Mouse (Mus musculus) neural tube, embryonic 11.5 days (tissue): ENCODE measurements around the gene Bcam. TPM values are rescaled to one million over a fixed set of nuclear protein-coding genes. Genes with fewer than 3 reads are reported as not detected.
A peak's percentile ranks its signal among the peaks of the same experiment; 100 is the strongest.

ENCODE experiments used
- ATAC-seq: fragments of 200-750 bp; cut with Nextera tagmentation; 2 replicates; pipeline ENCODE4 v1.8.0; 2017; ENCODE audit warnings: moderate number of reproducible peaks, mild to moderate bottlenecking, moderate TSS enrichment, moderate library complexity; ENCODE audit not compliant: insufficient read depth, low FRiP score, low TSS enrichment
- DNase-seq: peaks from one replicate; pipeline ENCODE4 v3.0.0-alpha.2; 2015; ENCODE audit warnings: low spot score
- H3K27ac ChIP-seq: fragments of 300-500 bp; sonication (generic); 2 replicates; pipeline ENCODE4 v1.5.1; 2014; ENCODE audit warnings: low read depth, mild to moderate bottlenecking, low read length
- H3K27me3 ChIP-seq: fragments of 300-500 bp; sonication (generic); 2 replicates; pipeline ENCODE4 v1.6.1; 2014; ENCODE audit warnings: mild to moderate bottlenecking, low read length, mixed read lengths; ENCODE audit not compliant: control insufficient read depth, insufficient read depth
- H3K36me3 ChIP-seq: fragments of 300-500 bp; sonication (generic); 2 replicates; pipeline ENCODE4 v1.6.1; 2014; ENCODE audit warnings: mild to moderate bottlenecking, low read length, moderate library complexity, mixed read lengths; ENCODE audit not compliant: control insufficient read depth, insufficient read depth
- H3K4me1 ChIP-seq: fragments of 300-500 bp; sonication (generic); 2 replicates; pipeline ENCODE4 v1.6.1; 2014; ENCODE audit warnings: low read length, mixed read lengths; ENCODE audit not compliant: control insufficient read depth, insufficient read depth
- H3K4me2 ChIP-seq: fragments of 300-500 bp; sonication (generic); 2 replicates; pipeline ENCODE4 v1.6.1; 2014; ENCODE audit warnings: low read depth, mild to moderate bottlenecking, moderate library complexity
- H3K4me3 ChIP-seq: fragments of 300-500 bp; sonication (generic); 2 replicates; pipeline ENCODE4 v1.5.1; 2014; ENCODE audit warnings: low read depth, low read length
- H3K9ac ChIP-seq: fragments of 300-500 bp; sonication (generic); 2 replicates; pipeline ENCODE4 v1.6.1; 2014; ENCODE audit warnings: mild to moderate bottlenecking, low read length
- H3K9me3 ChIP-seq: fragments of 300-500 bp; sonication (generic); 2 replicates; pipeline ENCODE4 v1.6.1; 2016; ENCODE audit warnings: low read length; ENCODE audit not compliant: control insufficient read depth
- WGBS: fragments of 180-500 bp; shearing (Covaris S2); extraction: QIAGEN DNeasy Blood & Tissue Kit; methylation state at CpG from one replicate; pipeline ENCODE4 v1.1.7; 2014; 5-methylcytosine and 5-hydroxymethylcytosine counted together
- polyA plus RNA-seq: library from polyadenylated mRNA; unstranded; fragments of >200 nt; fragmentation: Nextera tagmentation; extraction: Ambion mirVana; gene quantifications from 2 replicates; pipeline ENCODE4 v1.2.1, GENCODE M21; 2014

Bcam gene
- 21.1 and 21.7 TPM in 2 replicates for polyA plus RNA-seq

GRCm38 (mm10) chr7:19770984-19771391 is at the start of gene Bcam:
Gene Bcam, minus strand, starts transcription at chr7:19771016.
- Histone ChIP-seq H3K4me2 (peak within 1 kb of the TSS; percentile 66), H3K36me3 (no peaks in the 10 kb centered on the region), H3K27ac (no peak within 1 kb of the TSS), H3K9ac (peak within 1 kb of the TSS; percentile 47), H3K4me3 (peak within 1 kb of the TSS; percentile 35), H3K4me1 (peaks cover 5% of the 10 kb centered on the region; the same call in 1 of the 2 replicates), H3K27me3 (peaks cover 19% of the 10 kb centered on the region; the same call in 1 of the 2 replicates), H3K9me3 (no peaks in the 10 kb centered on the region)
- peak; percentile 31; the same call in 1 of the 2 replicates for ATAC-seq
- peak; percentile 37 for DNase-seq
- 2% methylated on average over 9 of the region's 9 CpGs for WGBS

DNA sequence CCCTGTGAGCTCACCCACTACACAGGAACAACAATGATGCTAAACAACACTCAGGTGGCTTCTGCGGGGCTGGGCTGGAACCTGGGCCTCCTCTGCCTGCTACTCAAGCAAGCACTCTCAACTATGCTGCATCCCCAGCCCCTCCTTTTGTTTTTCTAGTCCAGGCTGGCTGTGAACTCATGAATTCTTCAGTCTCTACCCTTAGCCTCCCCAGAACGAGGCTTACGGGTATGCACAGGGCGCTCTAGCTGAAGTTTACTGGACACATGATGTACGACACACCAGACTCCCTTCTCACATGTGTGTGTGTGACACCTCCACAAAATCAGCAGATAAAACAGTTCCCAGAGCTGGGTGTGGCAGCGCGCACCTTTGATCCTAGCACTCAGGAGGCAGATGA is 48.1 kb upstream of the Bcam start:
- H3K27me3 ChIP-seq, result peaks cover 43% of the 10 kb centered on the region
- H3K9ac ChIP-seq, result no peak overlapping the region
- DNase-seq, result no peak
- no peak for ATAC-seq
- H3K27ac ChIP-seq, result no peak overlapping the region
- no peak overlapping the region for H3K4me3 ChIP-seq
- H3K4me1 ChIP-seq, result peaks cover 10% of the 10 kb centered on the region; the same call in 1 of the 2 replicates
- WGBS, result 84% methylated on average over 7 of the region's 7 CpGs
- H3K36me3 ChIP-seq, result no peaks in the 10 kb centered on the region
- no peak overlapping the region for H3K4me2 ChIP-seq
- H3K9me3 ChIP-seq, result peaks cover 4% of the 10 kb centered on the region; the same call in 1 of the 2 replicates

GRCm38 (mm10) chr7:19818440-19818839 is 47.6 kb upstream of the Bcam start:
- Histone ChIP-seq H3K27me3 (peaks cover 38% of the 10 kb centered on the region), H3K36me3 (no peaks in the 10 kb centered on the region), H3K4me2 (no peak overlapping the region), H3K4me3 (no peak overlapping the region), H3K4me1 (peaks cover 10% of the 10 kb centered on the region; the same call in 1 of the 2 replicates), H3K9ac (no peak overlapping the region), H3K27ac (no peak overlapping the region), H3K9me3 (peaks cover 4% of the 10 kb centered on the region; the same call in 1 of the 2 replicates)
- WGBS, result 73% methylated on average over 5 of the region's 5 CpGs
- ATAC-seq (no peak), DNase-seq (no peak)

- WGBS, result 7% methylated on average over 15 of the region's 15 CpGs
- Histone ChIP-seq H3K4me1 (peaks cover 10% of the 10 kb centered on the region; the same call in 1 of the 2 replicates), H3K27me3 (peaks cover 33% of the 10 kb centered on the region), H3K4me3 (no peak overlapping the region), H3K4me2 (peak overlapping the region; percentile 51), H3K36me3 (no peaks in the 10 kb centered on the region), H3K27ac (no peak overlapping the region), H3K9me3 (peaks cover 4% of the 10 kb centered on the region; the same call in 1 of the 2 replicates), H3K9ac (no peak overlapping the region)
- ATAC-seq, result peak; percentile 62; the same call in 1 of the 2 replicates
- peak; percentile 66 for DNase-seq
These were observed 46.7 kb upstream of the Bcam start for GRCm38 (mm10) chr7:19817382-19818105.

- peak; percentile 49; the same call in 1 of the 2 replicates for ATAC-seq
- H3K9ac ChIP-seq, result peak overlapping the region; percentile 39
- H3K27ac ChIP-seq, result no peak overlapping the region
- H3K27me3 ChIP-seq, result peaks cover 29% of the 10 kb centered on the region
- WGBS, result under 1% methylated on average over 24 of the region's 28 CpGs
- no peaks in the 10 kb centered on the region for H3K36me3 ChIP-seq
- peak; percentile 79 for DNase-seq
- H3K4me3 ChIP-seq, result peak overlapping the region; percentile 31
- peaks cover 4% of the 10 kb centered on the region; the same call in 1 of the 2 replicates for H3K9me3 ChIP-seq
- H3K4me1 ChIP-seq, result 0 out of 2 replicates have a peak, but pooled peaks cover 7% of the 10 kb centered on the region
- H3K4me2 ChIP-seq, result peak overlapping the region; percentile 51
These were observed 45.5 kb upstream of the Bcam start for GRCm38 (mm10) chr7:19816224-19816771.

- Histone ChIP-seq H3K27ac (no peak overlapping the region), H3K27me3 (peaks cover 31% of the 10 kb centered on the region)
- ATAC-seq, result 0 out of 2 replicates have a peak, but pooled peaks have one; percentile 5
These were observed 44.7 kb upstream of the Bcam start for GRCm38 (mm10) chr7:19815296-19816223.

GRCm38 (mm10) chr7:19813579-19814122 is 42.8 kb upstream of the Bcam start:
- H3K27me3 ChIP-seq, result peaks cover 49% of the 10 kb centered on the region
- no peak overlapping the region for H3K4me2 ChIP-seq
- no peak for DNase-seq
- H3K27ac ChIP-seq, result no peak overlapping the region
- H3K4me1 ChIP-seq, result 0 out of 2 replicates have a peak, but pooled peaks cover 9% of the 10 kb centered on the region
- H3K36me3 ChIP-seq, result no peaks in the 10 kb centered on the region
- H3K9ac ChIP-seq, result no peak overlapping the region
- WGBS, result 82% methylated on average over 6 of the region's 6 CpGs
- H3K9me3 ChIP-seq, result no peaks in the 10 kb centered on the region
- ATAC-seq, result no peak
- H3K4me3 ChIP-seq, result no peak overlapping the region

More at GRCm38 (mm10) chr7:19815296-19816223, 44.7 kb upstream of the Bcam start:
- Histone ChIP-seq H3K9me3 (peaks cover 3% of the 10 kb centered on the region; the same call in 1 of the 2 replicates), H3K4me3 (peak overlapping the region; percentile 31), H3K4me1 (0 out of 2 replicates have a peak, but pooled peaks cover 9% of the 10 kb centered on the region), H3K9ac (peak overlapping the region; percentile 39), H3K4me2 (peak overlapping the region; percentile 51), H3K36me3 (no peaks in the 10 kb centered on the region)
- WGBS, result 29% methylated on average over 17 of the region's 17 CpGs
- DNase-seq, result no peak

DNA sequence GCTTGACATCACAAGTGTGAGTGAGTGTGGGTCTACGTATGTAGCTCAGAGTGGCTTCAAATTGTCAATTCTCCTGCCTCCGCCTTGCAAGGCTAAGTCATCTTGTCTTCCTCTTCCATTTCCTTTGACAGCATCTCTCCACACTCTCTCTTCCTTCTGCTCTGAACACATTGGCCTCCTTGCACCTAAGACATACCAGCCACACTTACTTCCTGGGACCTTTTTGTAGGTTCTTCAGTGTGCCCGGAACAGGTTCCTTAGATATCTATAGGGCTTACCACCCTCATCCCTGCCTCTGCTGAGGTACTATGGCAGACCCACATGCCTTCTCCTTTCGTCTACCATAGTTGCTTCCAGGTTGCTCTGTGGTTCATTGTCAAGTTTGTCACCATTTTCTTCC is 42.3 kb upstream of the Bcam start:
- ATAC-seq (no peak), DNase-seq (no peak)
- H3K4me2 ChIP-seq, result no peak overlapping the region
- no peaks in the 10 kb centered on the region for H3K36me3 ChIP-seq
- no peak overlapping the region for H3K9ac ChIP-seq
- no peak overlapping the region for H3K4me3 ChIP-seq
- peaks cover 52% of the 10 kb centered on the region for H3K27me3 ChIP-seq
- H3K9me3 ChIP-seq, result no peaks in the 10 kb centered on the region
- H3K27ac ChIP-seq, result no peak overlapping the region
- H3K4me1 ChIP-seq, result 0 out of 2 replicates have a peak, but pooled peaks cover 9% of the 10 kb centered on the region
- WGBS, result 81% methylated on average over 4 of the region's 4 CpGs
